Mouse (Mus musculus) CD8-positive naive resting alpha-beta T cell, adult 2 months (primary cell): Measurements from ENCODE around the gene Slco6d1.
"Not testable (repeated sequence)": the region's sequence is repeated elsewhere in the genome, so short reads cannot be mapped to it uniquely, and the experiment has no call there.

Source experiments
- DNase-seq, 2 experiments: peaks; one replicate each; pipeline ENCODE4 v3.0.0; 2022; ENCODE audit warnings: low read depth in 2 of 2, low spot score in 2 of 2

The Slco6d1 gene

DNA sequence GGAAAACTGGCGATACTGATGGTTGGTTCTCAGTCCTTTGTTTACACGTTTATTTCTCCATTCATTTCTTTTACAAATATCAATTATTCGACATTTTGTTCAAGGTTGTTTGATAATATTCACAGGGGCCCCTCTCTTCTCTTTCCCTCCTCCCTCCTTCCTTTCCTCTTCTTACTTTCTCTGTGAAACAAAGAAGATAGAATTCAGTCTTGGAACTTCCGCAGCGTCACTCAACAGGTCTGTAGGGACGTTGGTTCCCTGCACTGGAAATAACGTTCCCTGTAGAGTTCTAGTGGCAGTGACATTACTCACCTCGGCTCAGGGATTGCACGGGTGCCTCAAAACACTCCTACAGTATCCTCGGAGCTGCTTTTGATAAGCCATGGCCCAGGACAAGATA is at the start of gene Slco6d1:
Slco6d1 (plus strand) TSS at position 301 of the 400 bp plus-strand sequence.
- DNase-seq, result no peak

DNA sequence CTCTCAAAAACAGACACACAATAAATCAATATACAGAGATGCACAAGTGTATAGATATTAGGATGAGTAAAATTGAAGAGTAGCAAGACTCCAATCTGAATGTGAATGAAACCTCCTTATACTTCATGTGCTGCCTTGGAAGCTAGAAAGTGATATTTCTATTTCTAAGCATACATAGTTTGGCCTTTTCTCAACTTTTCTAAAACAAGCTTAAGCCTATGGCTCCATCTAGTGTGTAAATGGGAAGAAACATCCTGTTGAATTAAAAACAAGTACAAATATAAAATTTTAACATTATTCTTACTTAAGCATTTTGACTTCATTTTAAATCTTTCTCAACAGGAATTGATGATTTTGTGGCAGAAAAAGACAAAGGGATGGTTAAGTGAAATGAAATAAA is 28.9 kb upstream of the Slco6d1 start:
- DNase-seq, result no peak

DNA sequence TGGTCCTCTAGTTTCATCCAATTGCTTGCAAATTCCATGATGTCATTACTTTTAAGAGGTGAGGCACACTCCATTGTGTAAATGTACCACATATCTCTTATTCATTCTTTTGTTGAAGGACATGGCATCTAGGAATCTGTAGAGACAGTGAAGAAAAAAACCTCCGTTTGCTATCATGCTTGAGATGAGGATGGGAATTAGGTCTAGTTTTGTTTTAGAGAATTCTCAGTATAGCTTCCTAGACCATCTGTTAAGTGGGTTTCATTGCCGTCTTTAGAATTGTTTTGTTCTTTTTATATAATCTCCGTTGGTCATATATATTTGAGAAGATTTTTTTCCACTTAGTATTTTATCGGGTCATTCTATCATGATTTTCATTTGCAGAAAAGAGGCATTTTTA is 27.0 kb downstream of the Slco6d1 start:
- DNase-seq, result no peak

DNA sequence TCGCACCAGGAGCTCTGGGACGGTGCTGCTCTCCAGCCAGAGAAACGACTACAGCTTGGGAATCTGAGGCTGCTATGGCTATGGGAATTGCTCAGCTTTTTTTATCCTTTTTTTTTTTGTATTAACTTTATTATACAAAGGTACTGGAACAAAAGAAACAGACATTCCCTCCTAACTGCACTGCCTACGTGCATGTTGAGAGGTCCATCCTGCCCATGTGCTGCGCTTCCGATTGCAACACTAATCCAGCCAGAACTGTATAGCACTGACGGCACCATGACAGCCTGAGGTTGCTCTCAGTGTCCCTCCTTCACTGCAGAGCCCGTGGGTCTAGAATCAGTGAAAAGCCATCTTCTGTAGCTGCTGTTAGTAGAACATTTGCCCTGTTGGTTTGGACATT is 38.3 kb downstream of the Slco6d1 start:
- DNase-seq, result not testable (repeated sequence)

DNA sequence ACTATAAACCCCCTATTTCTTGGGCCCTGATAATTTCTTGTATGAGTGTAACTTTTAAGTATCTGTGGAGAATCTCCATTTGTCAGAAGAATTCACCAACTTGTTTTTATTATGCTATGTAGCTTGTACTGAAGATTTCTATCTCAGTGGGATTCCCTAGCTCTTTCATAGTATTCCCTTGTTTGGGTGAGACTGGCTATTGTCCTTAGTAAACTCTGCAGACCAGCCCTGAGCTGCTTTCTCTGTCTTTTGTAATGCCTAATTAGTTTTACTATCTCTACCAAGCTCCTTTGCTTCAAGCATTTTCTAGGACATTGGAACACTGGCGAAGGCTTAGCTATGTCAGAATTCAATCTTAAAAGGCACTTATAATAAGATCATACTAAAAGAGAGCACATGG is 55.5 kb downstream of the Slco6d1 start:
- not testable (repeated sequence) for DNase-seq

DNA sequence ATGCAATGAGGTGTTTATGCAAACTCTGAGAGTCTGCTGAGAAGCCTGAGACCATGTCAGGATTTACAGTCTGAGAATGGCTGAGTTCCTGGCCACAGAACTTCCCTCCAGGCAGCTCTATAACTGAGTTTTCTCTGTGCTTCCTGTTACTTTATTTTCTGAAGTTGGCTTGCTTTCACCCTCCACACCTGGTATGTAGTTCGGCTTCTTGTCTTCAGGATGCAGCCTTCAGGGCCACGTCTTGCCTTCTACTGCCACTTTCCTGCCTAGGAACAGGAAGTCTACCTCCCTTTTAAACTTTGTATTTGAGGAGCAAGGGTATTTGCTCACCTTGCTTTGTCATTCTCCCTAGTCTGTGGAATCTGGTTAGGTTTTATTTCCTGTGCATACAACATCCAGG is 58.3 kb downstream of the Slco6d1 start:
- DNase-seq, result no peak

DNA sequence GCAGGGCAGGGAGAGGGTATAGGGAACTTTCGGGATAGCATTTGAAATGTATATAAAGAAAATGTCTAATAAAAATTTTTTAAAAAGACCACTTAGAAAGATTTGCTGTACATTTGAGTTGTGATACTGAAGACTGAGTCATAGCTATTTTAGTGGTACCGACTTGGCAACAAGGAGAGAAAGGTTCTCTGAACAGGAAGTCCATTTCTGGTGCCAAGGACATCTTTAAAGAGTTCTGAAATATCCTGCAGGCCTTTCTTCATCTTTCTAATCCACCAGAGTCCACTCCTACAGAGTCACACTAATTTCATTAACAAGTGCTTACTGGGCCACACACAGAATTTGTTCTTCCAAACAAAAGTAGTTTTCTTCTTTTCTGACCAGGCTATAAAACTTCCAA is 85.1 kb downstream of the Slco6d1 start:
- no peak for DNase-seq

DNA sequence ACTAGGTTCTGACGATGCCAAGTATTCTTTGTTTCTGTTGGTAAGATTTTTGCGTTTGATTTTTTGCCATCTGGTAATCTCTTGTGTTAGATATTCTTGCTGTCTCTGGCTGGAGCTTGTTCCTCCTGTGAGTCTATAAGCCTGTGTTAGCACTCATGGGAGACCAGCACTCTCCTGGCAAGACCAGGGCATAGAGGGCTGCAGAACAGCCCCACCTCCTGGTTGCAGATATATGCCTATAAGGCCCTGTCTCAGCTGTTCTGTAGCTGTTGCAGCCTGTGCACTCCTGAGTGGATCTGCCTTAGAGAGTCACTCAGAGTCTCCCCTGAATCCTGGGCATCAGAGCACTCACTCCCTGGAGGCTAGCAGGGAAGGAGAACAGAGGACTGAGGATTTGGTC is 102.1 kb downstream of the Slco6d1 start:
- DNase-seq, result no peak

DNA sequence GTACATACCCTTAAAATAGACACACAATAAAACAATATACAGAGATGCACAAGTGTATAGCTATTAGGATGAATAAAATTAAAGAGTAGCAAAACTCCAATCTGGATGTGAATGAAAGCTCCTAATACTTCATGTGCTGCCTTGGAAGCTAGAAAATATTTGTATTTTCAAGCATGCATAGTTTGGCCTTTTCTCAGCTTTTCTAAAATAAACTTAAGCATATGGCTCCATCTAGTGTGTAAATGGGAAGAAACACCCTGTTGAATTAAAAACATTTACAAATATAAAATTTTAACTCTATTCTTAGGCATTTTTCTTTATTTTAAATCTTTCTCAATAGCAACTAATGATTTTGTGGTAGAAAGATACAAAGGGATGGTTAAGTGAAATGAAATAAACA is 102.6 kb downstream of the Slco6d1 start:
- DNase-seq, result no peak

DNA sequence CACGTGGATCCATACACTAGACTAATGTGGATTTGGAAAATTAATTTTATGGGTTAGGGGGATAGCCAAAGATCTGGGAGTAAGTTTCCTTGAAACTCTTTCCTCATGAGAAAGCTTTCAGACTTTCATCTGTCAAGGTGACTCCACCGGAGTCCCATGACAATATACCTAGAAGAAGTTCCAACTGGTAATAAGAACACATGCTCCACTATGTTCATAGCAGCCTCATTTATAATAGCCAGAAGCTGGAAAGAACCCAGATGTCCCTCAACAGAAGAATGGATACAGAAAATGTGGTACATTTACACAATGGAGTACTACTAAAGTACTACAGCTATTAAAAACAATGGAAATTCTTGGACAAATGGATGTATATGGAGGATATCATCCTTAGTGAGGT is 107.4 kb downstream of the Slco6d1 start:
- not testable (repeated sequence) for DNase-seq

DNA sequence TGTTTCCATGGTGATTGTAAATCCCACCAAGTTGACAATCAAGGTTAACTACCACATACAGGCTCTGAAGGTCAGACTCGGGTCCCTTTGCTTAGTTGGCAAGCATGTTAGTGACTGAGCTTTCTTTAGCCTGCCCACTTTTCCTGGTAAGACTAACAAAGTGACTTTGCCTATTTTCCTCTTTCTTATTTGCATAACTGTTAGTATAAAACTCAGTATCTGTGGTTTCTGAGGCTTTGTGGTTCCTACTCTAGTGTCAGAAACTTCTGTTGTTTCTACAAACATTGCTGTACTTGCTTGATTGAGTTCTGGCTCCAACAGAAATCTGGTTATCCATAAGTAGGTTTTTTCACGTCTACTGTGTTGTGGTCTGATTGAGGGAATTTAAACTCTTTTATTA is 124.4 kb downstream of the Slco6d1 start:
- no peak for DNase-seq

DNA sequence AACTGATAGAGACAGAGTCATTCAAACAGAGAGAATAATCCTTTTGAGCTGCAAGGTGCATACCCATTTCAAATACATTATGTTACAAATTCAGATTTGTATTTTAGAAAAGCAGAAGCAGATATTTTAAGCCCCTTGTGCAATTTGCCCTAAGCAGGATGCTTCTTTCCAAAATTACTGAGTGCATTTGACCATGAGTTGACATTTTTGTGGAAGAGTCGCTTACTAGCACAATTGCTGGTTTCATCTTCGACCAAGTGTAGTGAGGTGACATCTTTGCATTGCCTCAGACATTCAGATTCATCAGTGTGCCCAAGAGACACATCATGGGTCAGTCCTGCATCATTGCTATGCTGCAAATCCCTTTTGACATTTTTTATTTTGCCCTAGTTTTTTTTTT is 133.5 kb downstream of the Slco6d1 start:
- DNase-seq, result no peak

DNA sequence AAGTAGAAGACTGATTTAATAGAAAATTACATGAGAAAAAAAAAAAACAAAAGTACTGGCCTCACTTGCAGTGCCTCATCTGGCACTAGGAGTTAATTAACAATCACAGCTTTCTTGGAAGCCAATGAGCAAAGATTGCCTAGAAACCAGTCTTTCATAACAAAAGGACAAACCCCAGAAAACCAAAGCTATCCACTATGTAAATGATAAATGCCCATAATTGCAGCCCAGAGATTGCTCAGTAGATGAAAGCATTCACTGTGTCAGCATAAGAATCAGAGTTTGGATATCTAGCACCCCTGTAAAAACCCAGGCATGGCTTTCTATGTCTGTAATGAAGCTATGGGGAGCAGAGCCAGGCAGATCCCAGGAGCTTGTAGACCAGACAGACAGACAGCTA is 144.8 kb downstream of the Slco6d1 start:
- no peak for DNase-seq
